Mouse (Mus musculus): ENCODE data around the gene Gabrr3. TPM values are rescaled to one million over a fixed set of nuclear protein-coding genes. Genes with fewer than 3 reads are reported as not detected.

Gabrr3 gene
- not detected in 2 replicates for polyA plus RNA-seq (2015; fragmentation: Nextera tagmentation; extraction: Ambion mirVana)

DNA sequence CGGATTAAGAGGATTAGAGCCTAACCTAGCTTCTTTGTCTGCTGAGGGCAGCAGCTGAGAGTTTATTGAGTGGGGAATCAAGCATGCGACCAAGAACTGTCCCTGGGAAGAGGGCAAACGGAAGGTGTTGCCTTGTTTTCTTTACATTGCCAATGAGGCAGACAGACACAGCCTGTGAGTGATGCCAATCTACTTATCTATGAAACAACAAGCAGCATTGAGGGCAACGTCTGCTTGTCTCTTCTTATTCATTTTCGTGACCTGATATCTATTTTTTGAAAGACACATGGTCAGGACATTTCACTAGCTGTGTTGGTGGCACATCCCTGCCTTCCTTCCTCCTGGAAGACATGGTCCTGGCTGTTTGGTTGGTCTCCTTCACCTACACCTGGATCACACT, at the start of gene Gabrr3:
Gabrr3 (plus strand) TSS at position 301 of the 400 bp plus-strand sequence.
- H3K27me3 ChIP-seq (replicated peaks): no peaks in the 10 kb centered on the region
- no peak for ATAC-seq (ENCODE audit: low FRiP score)
- no peak within 1 kb of the TSS for H3K27ac ChIP-seq (replicated peaks)
- H3K4me1 ChIP-seq: 0 out of 2 replicates have a peak, but pooled peaks cover 4% of the 10 kb centered on the region
- no peak within 1 kb of the TSS for H3K9ac ChIP-seq (replicated peaks)
- H3K4me3 ChIP-seq (replicated peaks): no peak within 1 kb of the TSS
- no peak within 1 kb of the TSS for H3K4me2 ChIP-seq
- no peaks in the 10 kb centered on the region for H3K9me3 ChIP-seq (replicated peaks)
- WGBS: 62% methylated on average over 5 of the region's 5 CpGs
- no peaks in the 10 kb centered on the region for H3K36me3 ChIP-seq

DNA sequence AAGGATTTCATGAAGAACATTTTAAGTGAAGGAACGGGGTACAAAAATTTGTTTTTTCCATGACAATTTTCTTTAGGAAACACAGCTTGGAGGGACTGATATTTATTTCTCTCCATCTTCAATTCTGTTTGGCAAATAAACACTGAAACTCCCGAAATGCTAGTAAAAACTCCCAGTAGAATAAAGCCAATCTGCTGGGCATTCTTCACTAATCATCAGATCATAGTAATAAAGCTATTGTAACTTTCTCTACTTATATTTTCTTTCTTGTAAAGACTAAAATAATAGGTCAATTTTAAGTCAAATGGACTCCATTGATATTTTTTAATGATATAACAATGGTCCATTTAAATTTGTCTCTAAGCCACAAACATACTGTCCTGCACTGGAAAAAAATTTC, 43.2 kb upstream of the Gabrr3 start, which contains the start of gene Olfr209:
Olfr209 (minus strand) TSS at position 101 of the 400 bp plus-strand sequence.
- Histone ChIP-seq H3K9ac (replicated peaks) (no peak within 1 kb of the TSS), H3K9me3 (replicated peaks) (no peaks in the 10 kb centered on the region), H3K4me2 (no peak within 1 kb of the TSS), H3K27ac (replicated peaks) (no peak within 1 kb of the TSS), H3K27me3 (replicated peaks) (no peaks in the 10 kb centered on the region), H3K36me3 (no peaks in the 10 kb centered on the region), H3K4me3 (replicated peaks) (no peak within 1 kb of the TSS), H3K4me1 (no peaks in the 10 kb centered on the region)
- ATAC-seq (ENCODE audit: low FRiP score): no peak
- 89% methylated on average over 2 of the region's 2 CpGs for WGBS

DNA sequence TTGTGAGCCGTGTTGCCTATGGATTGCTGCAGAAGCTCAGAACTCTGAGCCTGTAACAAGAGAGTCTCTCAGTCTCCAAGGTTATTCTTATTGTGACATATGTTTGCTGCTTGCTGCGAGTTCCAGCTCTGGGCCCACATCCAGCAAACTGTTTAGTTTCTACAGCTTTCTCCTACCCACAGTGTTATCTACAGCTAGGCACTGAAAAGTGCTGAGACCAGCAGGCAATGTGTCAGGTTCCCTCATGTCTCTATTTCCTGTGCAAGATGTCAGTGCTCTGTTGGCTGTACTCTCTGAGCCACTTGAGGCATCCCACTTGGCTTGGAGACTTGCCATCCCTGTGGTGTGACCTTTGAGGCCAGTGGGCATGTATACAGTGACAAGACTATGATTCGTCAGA, 13.8 kb upstream of the Gabrr3 start:
- no peak overlapping the region for H3K27ac ChIP-seq (replicated peaks)
- no peak overlapping the region for H3K9ac ChIP-seq (replicated peaks)
- WGBS: 83% methylated on average over 3 of the region's 3 CpGs
- H3K4me3 ChIP-seq (replicated peaks): no peak overlapping the region
- ATAC-seq (ENCODE audit: low FRiP score): no peak
- H3K36me3 ChIP-seq: no peaks in the 10 kb centered on the region
- H3K4me1 ChIP-seq: no peaks in the 10 kb centered on the region
- no peaks in the 10 kb centered on the region for H3K9me3 ChIP-seq (replicated peaks)
- H3K27me3 ChIP-seq (replicated peaks): no peaks in the 10 kb centered on the region
- no peak overlapping the region for H3K4me2 ChIP-seq

DNA sequence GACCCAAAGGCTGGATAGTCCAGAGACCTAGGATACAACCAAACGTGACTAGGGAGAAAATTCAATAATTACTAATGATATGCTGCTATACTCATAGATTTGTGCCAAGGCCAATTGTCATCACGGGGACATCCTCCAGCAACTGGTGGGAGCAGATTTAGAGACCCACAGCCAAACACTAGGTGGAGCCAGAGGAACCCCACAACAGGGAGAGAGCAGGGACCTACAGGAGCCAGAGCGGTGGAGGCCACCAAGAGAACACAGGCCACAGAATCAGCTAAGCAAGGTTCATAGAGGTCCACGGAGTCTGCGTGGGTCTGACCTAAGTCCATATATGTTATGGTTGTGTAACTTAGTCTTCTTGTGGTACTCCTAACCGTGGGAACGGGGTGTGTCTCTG, 6.0 kb upstream of the Gabrr3 start:
- H3K36me3 ChIP-seq: no peaks in the 10 kb centered on the region
- ATAC-seq (ENCODE audit: low FRiP score): no peak
- 77% methylated on average over 7 of the region's 7 CpGs for WGBS

DNA sequence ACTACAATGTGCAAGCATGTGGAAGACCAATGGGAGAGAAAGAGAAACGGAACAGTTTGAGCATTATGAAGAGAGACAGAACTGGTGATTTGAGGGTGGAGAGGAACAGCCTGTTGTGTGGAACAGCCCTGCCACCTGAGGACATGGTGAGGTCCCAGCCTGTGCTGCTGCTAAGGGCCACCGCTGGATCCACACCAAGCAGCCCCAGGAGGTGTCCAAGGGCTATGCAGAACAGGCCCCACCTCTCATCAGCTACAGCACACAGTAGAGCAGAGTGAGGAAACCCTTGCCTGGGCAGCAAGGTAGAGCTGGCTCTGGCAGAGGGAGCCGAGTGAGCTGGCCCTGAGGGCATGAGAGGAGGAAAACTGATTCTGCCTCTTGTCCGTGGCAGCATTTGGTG, 5.1 kb upstream of the Gabrr3 start:
- Histone ChIP-seq H3K4me1 (no peaks in the 10 kb centered on the region), H3K9me3 (replicated peaks) (no peaks in the 10 kb centered on the region), H3K27ac (replicated peaks) (no peak overlapping the region), H3K36me3 (no peaks in the 10 kb centered on the region), H3K4me2 (no peak overlapping the region), H3K27me3 (replicated peaks) (no peaks in the 10 kb centered on the region), H3K9ac (replicated peaks) (no peak overlapping the region), H3K4me3 (replicated peaks) (no peak overlapping the region)
- no peak for ATAC-seq (ENCODE audit: low FRiP score)
- 91% methylated on average over 4 of the region's 4 CpGs for WGBS

More for the DNA sequence above, 6.0 kb upstream of the Gabrr3 start:
- no peak overlapping the region for H3K27ac ChIP-seq (replicated peaks)
- no peak overlapping the region for H3K4me2 ChIP-seq
- H3K9me3 ChIP-seq (replicated peaks): no peaks in the 10 kb centered on the region
- no peak overlapping the region for H3K4me3 ChIP-seq (replicated peaks)
- H3K9ac ChIP-seq (replicated peaks): no peak overlapping the region
- no peaks in the 10 kb centered on the region for H3K27me3 ChIP-seq (replicated peaks)
- H3K4me1 ChIP-seq: no peaks in the 10 kb centered on the region

DNA sequence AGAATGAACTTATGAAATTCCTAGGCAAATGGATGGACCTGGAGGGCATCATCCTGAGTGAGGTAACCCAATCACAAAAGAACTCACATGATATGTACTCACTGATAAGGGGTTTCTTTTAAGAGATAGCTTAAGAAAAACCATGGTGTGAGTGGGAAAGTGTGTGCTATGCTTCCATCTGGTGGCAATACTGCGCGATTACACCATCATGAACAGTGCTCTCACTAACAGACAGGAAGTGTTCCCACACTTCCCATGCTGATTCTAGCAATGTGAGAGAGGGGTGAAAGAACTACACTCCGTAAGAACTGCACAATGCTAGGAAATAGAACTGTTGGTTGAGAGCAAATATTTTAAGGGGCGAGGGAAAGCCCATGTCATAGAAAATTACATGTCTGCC, 3.4 kb upstream of the Gabrr3 start:
- WGBS: 14% methylated on average over 4 of the region's 4 CpGs
- no peak overlapping the region for H3K9ac ChIP-seq (replicated peaks)
- no peaks in the 10 kb centered on the region for H3K4me1 ChIP-seq
- H3K9me3 ChIP-seq (replicated peaks): no peaks in the 10 kb centered on the region
- ATAC-seq (ENCODE audit: low FRiP score): peak; percentile 90
- no peak overlapping the region for H3K4me3 ChIP-seq (replicated peaks)
- no peak overlapping the region for H3K4me2 ChIP-seq
- H3K27ac ChIP-seq (replicated peaks): no peak overlapping the region
- no peaks in the 10 kb centered on the region for H3K27me3 ChIP-seq (replicated peaks)
- no peaks in the 10 kb centered on the region for H3K36me3 ChIP-seq

DNA sequence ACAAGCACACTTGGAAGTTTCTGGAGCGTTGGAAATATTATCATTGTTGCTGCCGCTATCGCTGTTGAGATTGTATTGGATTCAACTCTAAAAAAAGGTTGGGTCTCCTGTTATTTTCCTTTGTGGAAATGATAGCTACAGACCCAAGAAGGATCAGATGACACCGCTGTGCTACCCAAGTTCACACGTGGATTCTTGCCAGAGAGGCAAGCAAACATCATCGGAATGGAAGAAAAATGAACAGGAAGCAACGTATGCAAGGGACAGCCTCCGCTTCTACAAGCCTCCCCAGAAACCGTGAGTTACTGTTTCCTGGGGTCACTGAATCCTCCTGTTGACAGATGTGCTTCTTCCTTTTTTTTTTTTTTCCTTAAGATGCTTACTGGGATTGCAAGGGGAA, 2.3 kb upstream of the Gabrr3 start:
- no peak for ATAC-seq (ENCODE audit: low FRiP score)

DNA sequence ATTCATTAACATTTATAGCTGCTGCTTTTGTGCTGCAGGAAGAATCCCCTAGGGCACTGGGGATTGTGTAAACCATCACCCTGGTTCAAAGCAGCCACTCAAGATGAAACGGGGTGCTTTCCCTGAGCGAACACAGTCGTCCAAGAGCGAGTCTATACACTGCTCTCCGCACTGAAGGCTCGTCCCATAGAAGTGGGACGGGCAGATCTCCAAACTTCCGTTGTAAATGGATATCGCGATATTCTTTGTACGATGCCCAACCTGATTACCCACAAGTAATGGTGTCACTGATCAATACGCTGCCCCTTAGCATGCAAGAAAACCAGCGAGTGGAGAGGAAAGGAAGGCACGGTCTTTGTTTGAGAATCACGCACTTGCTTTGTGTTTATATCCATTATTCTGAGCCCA, 2.2 kb downstream of the Gabrr3 start:
- H3K27ac ChIP-seq (replicated peaks): no peak overlapping the region
- H3K4me3 ChIP-seq (replicated peaks): peak overlapping the region; percentile 4; the same call in 1 of the 2 replicates
- ATAC-seq (ENCODE audit: low FRiP score): peak; percentile 77
- peak overlapping the region; percentile 30 for H3K4me2 ChIP-seq
- 0 out of 2 replicates have a peak, but pooled peaks cover 4% of the 10 kb centered on the region for H3K4me1 ChIP-seq
- no peaks in the 10 kb centered on the region for H3K9me3 ChIP-seq (replicated peaks)
- H3K27me3 ChIP-seq (replicated peaks): no peaks in the 10 kb centered on the region
- WGBS: 35% methylated on average over 15 of the region's 15 CpGs
- no peaks in the 10 kb centered on the region for H3K36me3 ChIP-seq
- no peak overlapping the region for H3K9ac ChIP-seq (replicated peaks)

More for the DNA sequence above, 2.3 kb upstream of the Gabrr3 start:
- no peak overlapping the region for H3K9ac ChIP-seq (replicated peaks)
- WGBS: 82% methylated on average over 9 of the region's 9 CpGs
- H3K36me3 ChIP-seq: no peaks in the 10 kb centered on the region
- H3K27me3 ChIP-seq (replicated peaks): no peaks in the 10 kb centered on the region
- H3K4me2 ChIP-seq: no peak overlapping the region
- no peak overlapping the region for H3K27ac ChIP-seq (replicated peaks)
- H3K4me1 ChIP-seq: 0 out of 2 replicates have a peak, but pooled peaks cover 4% of the 10 kb centered on the region
- H3K9me3 ChIP-seq (replicated peaks): no peaks in the 10 kb centered on the region
- H3K4me3 ChIP-seq (replicated peaks): no peak overlapping the region

DNA sequence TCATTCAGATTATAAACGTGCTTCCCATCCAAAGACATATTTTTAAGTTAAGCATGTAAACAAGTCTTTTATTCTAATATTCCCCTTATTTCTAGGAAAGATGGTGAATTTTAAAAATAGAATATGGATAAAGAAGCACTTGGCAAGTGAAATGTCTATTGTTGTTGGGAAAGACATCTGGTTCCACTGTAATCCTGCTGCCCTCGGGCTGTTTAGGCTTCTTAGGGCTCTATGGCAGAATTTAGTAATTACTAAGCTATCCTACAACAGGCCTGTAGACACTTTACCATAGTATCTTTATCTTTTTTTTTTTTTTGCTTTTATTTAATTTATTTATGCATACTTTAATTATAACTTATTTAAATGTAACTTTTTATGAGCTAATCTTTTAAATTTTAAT, 2.7 kb downstream of the Gabrr3 start:
- Histone ChIP-seq H3K9me3 (replicated peaks) (no peaks in the 10 kb centered on the region), H3K4me2 (no peak overlapping the region), H3K4me1 (0 out of 2 replicates have a peak, but pooled peaks cover 4% of the 10 kb centered on the region), H3K9ac (replicated peaks) (no peak overlapping the region), H3K27me3 (replicated peaks) (no peaks in the 10 kb centered on the region), H3K4me3 (replicated peaks) (no peak overlapping the region), H3K36me3 (no peaks in the 10 kb centered on the region), H3K27ac (replicated peaks) (no peak overlapping the region)
- 59% methylated on average over 2 of the region's 2 CpGs for WGBS
- ATAC-seq (ENCODE audit: low FRiP score): no peak

DNA sequence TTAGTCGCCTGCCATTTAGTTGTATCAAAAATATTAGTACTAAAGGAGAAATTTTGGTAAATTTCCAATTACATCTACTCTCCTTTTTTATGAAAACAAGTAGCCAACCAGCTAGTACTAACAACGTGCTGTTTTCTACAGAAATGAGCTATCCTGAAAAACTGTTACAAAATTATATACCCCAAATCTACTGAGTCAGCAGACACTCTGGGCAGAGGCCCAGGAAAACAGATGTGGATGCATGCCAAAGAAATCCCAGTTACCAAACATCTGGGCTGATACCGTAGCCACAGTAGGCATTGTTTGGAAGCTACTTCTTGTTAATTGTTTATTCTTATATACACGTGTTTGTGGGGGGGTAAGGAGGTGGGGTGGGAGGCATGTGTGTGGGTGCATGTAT, 6.3 kb downstream of the Gabrr3 start:
- no peak overlapping the region for H3K4me3 ChIP-seq (replicated peaks)
- no peak overlapping the region for H3K9ac ChIP-seq (replicated peaks)
- H3K36me3 ChIP-seq: no peaks in the 10 kb centered on the region
- no peak overlapping the region for H3K27ac ChIP-seq (replicated peaks)
- ATAC-seq (ENCODE audit: low FRiP score): no peak
- no peaks in the 10 kb centered on the region for H3K27me3 ChIP-seq (replicated peaks)
- no peak overlapping the region for H3K4me2 ChIP-seq
- H3K4me1 ChIP-seq: 0 out of 2 replicates have a peak, but pooled peaks cover 4% of the 10 kb centered on the region
- 61% methylated on average over 4 of the region's 4 CpGs for WGBS
- H3K9me3 ChIP-seq (replicated peaks): no peaks in the 10 kb centered on the region

DNA sequence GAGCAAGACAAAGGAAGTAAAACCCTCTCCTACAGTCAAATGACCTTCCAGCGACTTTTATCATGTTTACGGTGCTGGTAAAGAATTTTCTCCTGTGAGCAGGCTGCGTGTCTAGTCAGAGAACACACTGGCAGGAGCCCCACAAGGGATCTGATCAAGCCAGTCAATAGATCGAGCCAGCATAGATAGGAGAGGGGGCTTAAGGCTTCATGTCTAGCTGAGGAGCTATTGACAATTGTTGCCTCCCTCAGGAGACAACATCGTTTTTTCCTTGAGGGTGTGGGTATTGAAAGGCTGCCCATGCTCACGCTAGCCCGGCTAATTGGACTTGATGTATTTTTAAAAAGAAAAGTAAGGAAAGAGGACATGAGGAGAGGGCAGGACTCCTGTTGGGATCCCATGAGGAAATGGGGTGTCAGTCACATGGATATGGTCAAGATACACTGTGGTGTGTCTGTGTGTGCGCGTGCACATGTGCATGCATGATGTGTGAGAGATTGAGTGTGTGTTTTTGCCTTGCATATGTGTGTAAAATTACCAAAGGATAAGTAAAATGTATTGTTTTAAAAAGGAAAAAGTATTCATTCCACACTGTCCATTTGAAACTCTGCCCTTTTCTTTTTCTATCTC, 13.2 kb downstream of the Gabrr3 start:
- Histone ChIP-seq H3K9me3 (replicated peaks) (no peaks in the 10 kb centered on the region), H3K4me2 (no peak overlapping the region), H3K27me3 (replicated peaks) (no peaks in the 10 kb centered on the region), H3K4me3 (replicated peaks) (no peak overlapping the region), H3K9ac (replicated peaks) (no peak overlapping the region), H3K36me3 (no peaks in the 10 kb centered on the region), H3K4me1 (peaks cover 7% of the 10 kb centered on the region), H3K27ac (replicated peaks) (no peak overlapping the region)
- no peak for ATAC-seq (ENCODE audit: low FRiP score)
- WGBS: 62% methylated on average over 9 of the region's 9 CpGs

DNA sequence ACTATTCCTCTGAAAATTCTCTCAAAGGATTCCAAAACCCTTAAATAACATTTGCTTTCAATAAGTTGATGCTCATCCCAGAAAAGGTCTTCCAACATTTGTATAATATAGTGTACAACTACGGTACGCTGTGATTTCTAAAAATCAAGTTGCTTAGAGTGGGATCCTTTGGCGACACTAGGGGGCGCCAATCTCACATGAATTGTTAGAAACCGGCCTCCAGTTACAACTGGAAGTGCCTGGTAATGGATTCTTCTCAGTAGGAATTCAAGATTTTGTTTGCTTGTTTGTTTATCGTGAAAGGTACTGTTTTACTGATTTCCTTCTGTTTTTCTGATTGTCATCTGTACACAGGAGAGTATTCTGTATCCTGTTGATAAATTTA, 13.7 kb downstream of the Gabrr3 start:
- no peak overlapping the region for H3K4me2 ChIP-seq
- 8% methylated on average over 6 of the region's 6 CpGs for WGBS
- no peak overlapping the region for H3K9ac ChIP-seq (replicated peaks)
- H3K36me3 ChIP-seq: no peaks in the 10 kb centered on the region
- no peak overlapping the region for H3K4me3 ChIP-seq (replicated peaks)
- peak; percentile 74; the same call in 1 of the 2 replicates for ATAC-seq (ENCODE audit: low FRiP score)
- no peaks in the 10 kb centered on the region for H3K9me3 ChIP-seq (replicated peaks)
- peaks cover 7% of the 10 kb centered on the region for H3K4me1 ChIP-seq
- no peak overlapping the region for H3K27ac ChIP-seq (replicated peaks)
- no peaks in the 10 kb centered on the region for H3K27me3 ChIP-seq (replicated peaks)
